Mouse (Mus musculus): ENCODE data around the gene Aars2. TPM values are rescaled to one million over a fixed set of nuclear protein-coding genes. Genes with fewer than 3 reads are reported as not detected.

Aars2 gene
- polyA plus RNA-seq (2014; fragmentation: Illumina TruSeq; extraction: RNeasy Lipid Tissue Mini Kit (QIAGEN cat#74804); ENCODE audit: low read depth, low replicate concordance) = 0.40 TPM

DNA sequence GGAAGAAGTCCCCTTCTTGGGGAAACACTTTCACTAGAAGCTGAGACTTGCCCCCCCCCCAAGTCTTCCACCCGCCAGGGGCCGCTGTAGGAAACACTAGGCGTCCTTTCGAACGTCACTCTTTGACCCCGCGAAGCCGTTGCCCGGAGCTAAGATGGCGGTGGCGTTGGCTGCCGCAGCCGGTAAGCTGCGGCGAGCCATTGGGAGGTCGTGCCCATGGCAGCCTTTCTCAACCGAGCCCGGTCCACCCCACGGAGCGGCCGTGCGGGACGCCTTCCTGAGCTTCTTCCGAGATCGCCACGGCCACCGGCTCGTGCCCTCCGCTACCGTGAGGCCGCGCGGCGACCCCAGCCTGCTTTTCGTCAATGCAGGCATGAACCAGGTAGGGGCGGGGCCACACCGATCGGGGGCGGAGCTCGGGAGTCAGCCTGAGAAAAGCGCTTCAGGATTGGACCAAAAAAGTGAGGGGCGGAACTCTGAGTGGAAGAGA, at the start of gene Aars2:
Aars2 (plus strand) TSS at position 142 of the 490 bp plus-strand sequence.

GRCm38 (mm10) chr17:45474669-45475465, 31.8 kb upstream of the Aars2 start, which contains the start of gene Spats1:
Gene Spats1, minus strand, starts transcription at chr17:45475415.

GRCm38 (mm10) chr17:45523263-45523662, 16.6 kb downstream of the Aars2 start, which contains the start of gene Tcte1:
Gene Tcte1, plus strand, starts transcription at chr17:45523434.

DNA sequence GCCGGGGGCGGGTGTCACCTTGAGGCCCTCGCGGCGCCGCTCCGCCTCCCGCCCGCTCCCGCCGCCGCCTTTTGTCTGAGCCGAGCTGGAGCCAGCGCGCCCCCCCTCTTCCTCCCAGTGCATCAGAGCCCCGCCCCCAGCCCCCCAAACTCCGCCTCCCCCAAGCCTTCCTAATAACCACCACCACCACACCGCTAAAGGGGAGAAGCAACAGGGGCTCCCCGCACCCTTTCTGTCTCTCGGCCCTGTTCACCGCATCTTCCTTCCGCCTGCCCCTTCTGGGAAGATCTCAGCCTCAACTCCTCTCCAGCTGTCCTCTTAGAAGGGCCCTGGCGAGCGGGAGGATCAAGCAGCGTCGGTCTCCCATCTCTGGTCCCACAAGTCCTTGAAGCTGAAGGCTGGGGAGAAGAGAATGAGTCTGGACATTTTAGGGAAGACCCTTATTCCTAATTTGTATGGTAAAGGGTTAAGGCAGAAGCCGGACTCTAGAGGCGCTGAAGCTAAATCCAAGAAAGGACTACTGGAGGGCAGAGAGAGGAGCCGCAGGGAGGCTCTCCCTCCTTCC, 43.1 kb downstream of the Aars2 start, which contains the start of gene Tmem151b:
Tmem151b (minus strand) TSS at position 61 of the 565 bp plus-strand sequence.

DNA sequence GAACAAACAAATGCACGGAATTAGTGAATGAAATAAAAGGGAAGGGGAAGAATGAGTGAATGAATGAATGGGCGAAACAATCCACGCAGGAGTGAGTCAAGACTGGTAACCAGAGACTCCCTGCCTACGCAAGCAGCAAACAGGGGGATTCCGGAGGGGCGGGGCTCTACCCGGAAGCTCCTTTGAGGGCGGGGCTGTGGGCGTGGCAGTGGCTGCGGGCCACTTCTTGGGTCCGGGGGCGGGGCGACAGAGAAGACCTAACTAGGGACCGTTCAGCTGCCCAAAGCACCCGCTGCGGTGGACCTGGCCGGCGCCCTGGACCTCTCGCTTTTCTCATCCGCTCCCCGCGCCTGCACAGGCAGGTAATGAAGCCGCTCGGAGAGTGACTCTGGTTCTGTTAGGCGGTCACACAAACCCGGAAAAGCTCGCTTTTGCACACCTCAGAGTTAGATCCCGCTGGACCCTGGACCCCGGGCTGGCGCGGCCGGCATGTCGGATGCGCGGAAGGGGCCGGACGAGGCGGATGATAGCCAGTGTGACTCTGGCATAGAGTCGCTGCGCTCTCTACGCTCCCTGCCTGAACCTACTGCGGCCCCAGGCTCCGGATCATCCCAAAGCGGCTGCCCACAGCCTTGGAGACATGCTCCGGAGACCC, 48.9 kb downstream of the Aars2 start, which contains the start of gene Nfkbie:
Nfkbie (plus strand) TSS at position 252 of the 655 bp plus-strand sequence.

GRCm38 (mm10) chr17:45563655-45564530, 57.3 kb downstream of the Aars2 start, which contains the start of gene Slc35b2:
Gene Slc35b2, plus strand, starts transcription at chr17:45563874.

Other genes starting within 250 kb of the Aars2 start
- gene Cdc5l, start 73.1 kb upstream of the Aars2 start, polyA plus RNA-seq (2014; fragmentation: Illumina TruSeq; extraction: RNeasy Lipid Tissue Mini Kit (QIAGEN cat#74804); ENCODE audit: low read depth, low replicate concordance) = 60.0 TPM
- gene Spats1, start 31.4 kb upstream of the Aars2 start, polyA plus RNA-seq (2014; fragmentation: Illumina TruSeq; extraction: RNeasy Lipid Tissue Mini Kit (QIAGEN cat#74804); ENCODE audit: low read depth, low replicate concordance) = not detected
- not detected for gene Tcte1, start 16.6 kb downstream of the Aars2 start, polyA plus RNA-seq (2014; fragmentation: Illumina TruSeq; extraction: RNeasy Lipid Tissue Mini Kit (QIAGEN cat#74804); ENCODE audit: low read depth, low replicate concordance)
- gene Tmem151b, start 42.8 kb downstream of the Aars2 start, polyA plus RNA-seq (2014; fragmentation: Illumina TruSeq; extraction: RNeasy Lipid Tissue Mini Kit (QIAGEN cat#74804); ENCODE audit: low read depth, low replicate concordance) = 0.20 TPM
- gene Nfkbie, start 48.9 kb downstream of the Aars2 start, polyA plus RNA-seq (2014; fragmentation: Illumina TruSeq; extraction: RNeasy Lipid Tissue Mini Kit (QIAGEN cat#74804); ENCODE audit: low read depth, low replicate concordance) = 0.89 TPM
- 2.0 TPM for gene Slc35b2, start 57.0 kb downstream of the Aars2 start, polyA plus RNA-seq (2014; fragmentation: Illumina TruSeq; extraction: RNeasy Lipid Tissue Mini Kit (QIAGEN cat#74804); ENCODE audit: low read depth, low replicate concordance)
- gene Hsp90ab1, start 66.4 kb downstream of the Aars2 start, polyA plus RNA-seq (2014; fragmentation: Illumina TruSeq; extraction: RNeasy Lipid Tissue Mini Kit (QIAGEN cat#74804); ENCODE audit: low read depth, low replicate concordance) = 1,437 TPM
- 5.0 TPM for gene Slc29a1, start 92.8 kb downstream of the Aars2 start, polyA plus RNA-seq (2014; fragmentation: Illumina TruSeq; extraction: RNeasy Lipid Tissue Mini Kit (QIAGEN cat#74804); ENCODE audit: low read depth, low replicate concordance)
- 1.3 TPM for gene Mymx, start 95.3 kb downstream of the Aars2 start, polyA plus RNA-seq (2014; fragmentation: Illumina TruSeq; extraction: RNeasy Lipid Tissue Mini Kit (QIAGEN cat#74804); ENCODE audit: low read depth, low replicate concordance)
- 0.16 TPM for gene Capn11, start 152.5 kb downstream of the Aars2 start, polyA plus RNA-seq (2014; fragmentation: Illumina TruSeq; extraction: RNeasy Lipid Tissue Mini Kit (QIAGEN cat#74804); ENCODE audit: low read depth, low replicate concordance)
- gene Mrpl14, start 179.5 kb downstream of the Aars2 start, polyA plus RNA-seq (2014; fragmentation: Illumina TruSeq; extraction: RNeasy Lipid Tissue Mini Kit (QIAGEN cat#74804); ENCODE audit: low read depth, low replicate concordance) = 2.0 TPM
- gene Tmem63b, start 180.1 kb downstream of the Aars2 start, polyA plus RNA-seq (2014; fragmentation: Illumina TruSeq; extraction: RNeasy Lipid Tissue Mini Kit (QIAGEN cat#74804); ENCODE audit: low read depth, low replicate concordance) = 9.3 TPM
- gene 1600014C23Rik, start 227.0 kb downstream of the Aars2 start, polyA plus RNA-seq (2014; fragmentation: Illumina TruSeq; extraction: RNeasy Lipid Tissue Mini Kit (QIAGEN cat#74804); ENCODE audit: low read depth, low replicate concordance) = not detected

Measured in kidney, adult 10 weeks (tissue).